Mouse (Mus musculus) myocyte (in vitro differentiated cells): ENCODE data around the gene E130114P18Rik. TPM values are rescaled to one million over a fixed set of nuclear protein-coding genes. Genes with fewer than 3 reads are reported as not detected.

Experiments used
- H3K27me3 ChIP-seq: one replicate; pipeline ENCODE4 v1.6.1; 2011; ENCODE audit not compliant: control insufficient read depth, insufficient read depth, insufficient read length
- H3K36me3 ChIP-seq: one replicate; pipeline ENCODE4 v1.6.1; 2011; ENCODE audit not compliant: control insufficient read depth, insufficient read depth
- H3K4me2 ChIP-seq: one replicate; pipeline ENCODE4 v1.6.1; 2011; ENCODE audit warnings: low read depth, control low read depth
- H3K4me3 ChIP-seq: one replicate; pipeline ENCODE4 v1.5.1; 2011; ENCODE audit warnings: mild to moderate bottlenecking, control low read depth, moderate library complexity
- H3K79me2 ChIP-seq: one replicate; pipeline ENCODE4 v1.6.1; 2011; ENCODE audit not compliant: control insufficient read depth, insufficient read depth
- H3ac ChIP-seq: one replicate; pipeline ENCODE4 v1.6.1; 2011; ENCODE audit not compliant: control insufficient read depth, insufficient read length
- CEBPB ChIP-seq: IDR thresholded peaks from 2 replicates; pipeline ENCODE4 v1.6.1; 2011; ENCODE audit warnings: mild to moderate bottlenecking, moderate library complexity; ENCODE audit not compliant: poor library complexity, insufficient read depth, severe bottlenecking
- E2F4 ChIP-seq: IDR thresholded peaks from one replicate; pipeline ENCODE4 v1.6.1; 2011; ENCODE audit warnings: mild to moderate bottlenecking, control low read depth, moderate library complexity; ENCODE audit not compliant: insufficient read depth
- MAX ChIP-seq: IDR thresholded peaks from one replicate; pipeline ENCODE4 v1.6.1; 2011; ENCODE audit warnings: low read depth, mild to moderate bottlenecking, control low read depth
- MYOD1 ChIP-seq, 3 experiments: IDR thresholded peaks; one replicate each; pipeline ENCODE4 v1.6.1; 2011; ENCODE audit warnings: control low read depth in 2 of 3, low read depth in 2 of 3, mild to moderate bottlenecking in 2 of 3, moderate library complexity in 1 of 3; ENCODE audit not compliant: insufficient read length in 2 of 3, control insufficient read depth in 1 of 3
- MYOG ChIP-seq, 3 experiments: IDR thresholded peaks; one replicate each; pipeline ENCODE4 v1.6.1; 2011; ENCODE audit warnings: control low read depth in 2 of 3, low read depth in 2 of 3, mild to moderate bottlenecking in 2 of 3; ENCODE audit not compliant: insufficient read length in 2 of 3, control insufficient read depth in 1 of 3, insufficient read depth in 1 of 3
- POLR2A ChIP-seq: IDR thresholded peaks from one replicate; pipeline ENCODE4 v1.6.1; 2011; ENCODE audit warnings: low read depth, mild to moderate bottlenecking, control low read depth, moderate library complexity; ENCODE audit not compliant: insufficient read length
- POLR2AphosphoS2 ChIP-seq: IDR thresholded peaks from one replicate; pipeline ENCODE4 v1.6.1; 2011; ENCODE audit warnings: low read depth, control low read depth; ENCODE audit not compliant: insufficient read length
- REST ChIP-seq: IDR thresholded peaks from one replicate; pipeline ENCODE4 v1.6.1; 2011; ENCODE audit warnings: mild to moderate bottlenecking, control low read depth, moderate library complexity; ENCODE audit not compliant: insufficient read depth, insufficient read length
- SRF ChIP-seq: IDR thresholded peaks from one replicate; pipeline ENCODE4 v1.6.1; 2011; ENCODE audit warnings: low read depth; ENCODE audit not compliant: control insufficient read depth, insufficient read length
- TCF12 ChIP-seq: IDR thresholded peaks from one replicate; pipeline ENCODE4 v1.6.1; 2011; ENCODE audit warnings: mild to moderate bottlenecking, control low read depth; ENCODE audit not compliant: poor library complexity, insufficient read depth, severe bottlenecking
- TCF3 ChIP-seq: IDR thresholded peaks from one replicate; pipeline ENCODE4 v1.6.1; 2011; ENCODE audit warnings: low read depth, control low read depth; ENCODE audit not compliant: insufficient read length
- USF1 ChIP-seq: IDR thresholded peaks from one replicate; pipeline ENCODE4 v1.6.1; 2011; ENCODE audit warnings: low read depth, mild to moderate bottlenecking, control low read depth, moderate library complexity
- polyA plus RNA-seq: library from polyadenylated mRNA; unstranded; fragments of >200 nt; fragmentation: generic; extraction: Trizol; gene quantifications from one replicate; pipeline ENCODE4 v1.2.1, GENCODE M21; 2012; ENCODE audit warnings: missing spikeins

The E130114P18Rik gene
- not detected for polyA plus RNA-seq

GRCm38 (mm10) chr4:97777706-97778176 lies at the start of gene E130114P18Rik:
Gene E130114P18Rik, minus strand, starts transcription at chr4:97778078.
- H3K79me2 ChIP-seq = no peaks in the 10 kb centered on the region
- H3K4me3 ChIP-seq = no peak within 1 kb of the TSS
- H3K27me3 ChIP-seq = peaks cover 26% of the 10 kb centered on the region
- peak within 1 kb of the TSS; percentile 8 for H3ac ChIP-seq
- TF ChIP-seq USF1 (no peak), REST (no peak), POLR2A (no peak), TCF12 (no peak), MYOD1 (IDR thresholded peaks at IDR 0.05; ENCODE audit: control insufficient read depth in 1 of 3, insufficient read length in 2 of 3, low read depth in 2 of 3) (no peak), MAX (no peak), SRF (no peak), E2F4 (no peak)
- peak within 1 kb of the TSS; percentile 74 for H3K4me2 ChIP-seq
- no peaks in the 10 kb centered on the region for H3K36me3 ChIP-seq

- Histone ChIP-seq H3K36me3 (no peaks in the 10 kb centered on the region), H3K79me2 (no peaks in the 10 kb centered on the region), H3ac (no peak overlapping the region), H3K27me3 (no peaks in the 10 kb centered on the region), H3K4me2 (no peak overlapping the region), H3K4me3 (no peak overlapping the region)
- TF ChIP-seq SRF (no peak), MAX (no peak), MYOD1 (IDR thresholded peaks at IDR 0.05; ENCODE audit: control insufficient read depth in 1 of 3, insufficient read length in 2 of 3, low read depth in 2 of 3) (no peak), POLR2AphosphoS2 (no peak), TCF12 (no peak), USF1 (no peak), REST (no peak), CEBPB (no peak), POLR2A (no peak), MYOG (IDR thresholded peaks at IDR 0.05; ENCODE audit: control insufficient read depth in 1 of 3, insufficient read depth in 1 of 3, insufficient read length in 2 of 3, low read depth in 2 of 3) (no peak), E2F4 (no peak), TCF3 (no peak)
Measured at GRCm38 (mm10) chr4:97827115-97827514, 49.2 kb upstream of the E130114P18Rik start.

GRCm38 (mm10) chr4:97825841-97826240 lies 48.0 kb upstream of the E130114P18Rik start:
- no peak overlapping the region for H3ac ChIP-seq
- H3K36me3 ChIP-seq = no peaks in the 10 kb centered on the region
- no peaks in the 10 kb centered on the region for H3K79me2 ChIP-seq
- no peak for TF ChIP-seq TCF3
- TF ChIP-seq POLR2AphosphoS2 = no peak
- TF ChIP-seq E2F4 = no peak
- TF ChIP-seq REST = no peak
- TF ChIP-seq MYOD1 (IDR thresholded peaks at IDR 0.05; ENCODE audit: control insufficient read depth in 1 of 3, insufficient read length in 2 of 3, low read depth in 2 of 3) = no peak
- TF ChIP-seq USF1 = no peak
- TF ChIP-seq CEBPB = no peak
- no peak for TF ChIP-seq POLR2A
- no peak for TF ChIP-seq TCF12
- no peak overlapping the region for H3K4me2 ChIP-seq
- H3K4me3 ChIP-seq = no peak overlapping the region
- H3K27me3 ChIP-seq = no peaks in the 10 kb centered on the region

- Histone ChIP-seq H3K79me2 (no peaks in the 10 kb centered on the region), H3K27me3 (no peaks in the 10 kb centered on the region)
Measured at GRCm38 (mm10) chr4:97825432-97825831, 47.6 kb upstream of the E130114P18Rik start.

GRCm38 (mm10) chr4:97824451-97824850 lies 46.6 kb upstream of the E130114P18Rik start:
- Histone ChIP-seq H3K36me3 (no peaks in the 10 kb centered on the region), H3K4me3 (no peak overlapping the region), H3K27me3 (no peaks in the 10 kb centered on the region), H3K79me2 (no peaks in the 10 kb centered on the region), H3K4me2 (no peak overlapping the region), H3ac (no peak overlapping the region)
- TF ChIP-seq MYOG (IDR thresholded peaks at IDR 0.05; ENCODE audit: control insufficient read depth in 1 of 3, insufficient read depth in 1 of 3, insufficient read length in 2 of 3, low read depth in 2 of 3) (no peak), POLR2A (no peak), CEBPB (no peak), MYOD1 (IDR thresholded peaks at IDR 0.05; ENCODE audit: control insufficient read depth in 1 of 3, insufficient read length in 2 of 3, low read depth in 2 of 3) (no peak), SRF (no peak), TCF12 (no peak), TCF3 (no peak), MAX (no peak), USF1 (no peak), REST (no peak), E2F4 (no peak), POLR2AphosphoS2 (no peak)

More at GRCm38 (mm10) chr4:97825432-97825831, 47.6 kb upstream of the E130114P18Rik start:
- Histone ChIP-seq H3K36me3 (no peaks in the 10 kb centered on the region), H3K4me3 (no peak overlapping the region), H3ac (no peak overlapping the region), H3K4me2 (no peak overlapping the region)
- no peak for TF ChIP-seq SRF
- TF ChIP-seq TCF12 = no peak
- TF ChIP-seq CEBPB = no peak
- TF ChIP-seq TCF3 = no peak
- no peak for TF ChIP-seq USF1
- no peak for TF ChIP-seq POLR2AphosphoS2
- TF ChIP-seq MYOG (IDR thresholded peaks at IDR 0.05; ENCODE audit: control insufficient read depth in 1 of 3, insufficient read depth in 1 of 3, insufficient read length in 2 of 3, low read depth in 2 of 3) = no peak
- no peak for TF ChIP-seq POLR2A
- no peak for TF ChIP-seq REST
